Mouse (Mus musculus) brown adipose tissue, adult 24 weeks (tissue): Measurements from ENCODE around the gene Pbld1. TPM values are rescaled to one million over a fixed set of nuclear protein-coding genes. Genes with fewer than 3 reads are reported as not detected.

ENCODE experiments used
- H3K27ac ChIP-seq: fragments of 200-500 bp; replicated peaks from 2 replicates; pipeline ENCODE4 v1.5.1; 2012; ENCODE audit warnings: low read depth, mild to moderate bottlenecking, low read length
- H3K4me1 ChIP-seq: fragments of 200-500 bp; 2 replicates; pipeline ENCODE4 v1.6.1; 2012; ENCODE audit warnings: low read length, mixed read lengths; ENCODE audit not compliant: control insufficient read depth, insufficient read depth, insufficient read length
- H3K4me3 ChIP-seq: fragments of 200-500 bp; 2 replicates; pipeline ENCODE4 v1.5.1; 2012; ENCODE audit warnings: low read depth, mild to moderate bottlenecking, low read length, moderate library complexity; ENCODE audit not compliant: insufficient read depth
- polyA plus RNA-seq: library from polyadenylated mRNA; stranded (reverse); fragments of >200 nt; gene quantifications from 2 replicates; pipeline ENCODE4 v1.2.4, GENCODE M21; 2012; ENCODE audit not compliant: missing spikeins, insufficient read depth, insufficient read length

The Pbld1 gene
- polyA plus RNA-seq, 1 experiment, result 5.3 TPM

DNA sequence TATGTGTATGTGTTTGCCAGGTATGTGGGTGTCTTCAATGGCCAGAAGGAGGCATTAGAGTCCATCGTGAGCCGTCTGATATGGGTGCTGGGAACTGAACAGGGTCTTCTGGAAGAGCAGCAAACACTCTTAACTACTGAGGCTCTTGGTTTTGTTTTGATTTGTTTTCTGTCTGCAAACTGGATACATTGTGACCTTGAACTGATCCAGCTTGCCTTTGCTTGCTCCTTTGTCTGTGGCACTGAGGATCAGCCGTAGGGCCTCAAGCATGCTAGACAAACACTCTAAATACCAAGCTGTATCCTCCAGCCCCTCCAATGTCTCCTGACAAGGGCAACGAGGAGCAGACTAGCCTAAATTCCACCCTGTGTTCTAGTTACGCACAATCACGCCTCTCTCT, 67.2 kb downstream of the Pbld1 start:
- no peak overlapping the region for H3K4me3 ChIP-seq
- no peaks in the 10 kb centered on the region; the same call in 1 of the 2 replicates for H3K4me1 ChIP-seq
- no peak overlapping the region for H3K27ac ChIP-seq

Other genes with a start within 250 kb of the Pbld1 start
- gene Tet1, start 151.2 kb upstream of the Pbld1 start, polyA plus RNA-seq, result 0.12 and 0.50 TPM in 2 replicates
- 38.1 and 43.0 TPM in 2 replicates for gene Slc25a16, start 139.5 kb upstream of the Pbld1 start, polyA plus RNA-seq
- gene Dna2, start 113.1 kb upstream of the Pbld1 start, polyA plus RNA-seq, result 0.28 and 0.88 TPM in 2 replicates
- 4.2 and 7.5 TPM in 2 replicates for gene Rufy2, start 79.9 kb upstream of the Pbld1 start, polyA plus RNA-seq
- 30.0 and 45.4 TPM in 2 replicates for gene Hnrnph3, start 35.9 kb upstream of the Pbld1 start, polyA plus RNA-seq
- 0.58 and 1.9 TPM in 2 replicates for gene Pbld2, start 35.8 kb upstream of the Pbld1 start, polyA plus RNA-seq
- gene Atoh7, start 39.5 kb downstream of the Pbld1 start, polyA plus RNA-seq, result not detected in 2 replicates
- gene Mypn, start 143.8 kb downstream of the Pbld1 start, polyA plus RNA-seq, result 1.5 and 2.5 TPM in 2 replicates
- 24.5 and 30.8 TPM in 2 replicates for gene Herc4, start 183.6 kb downstream of the Pbld1 start, polyA plus RNA-seq